Mouse (Mus musculus) sigmoid colon, adult 10 weeks (tissue): ENCODE results near the gene Tesk2. TPM values are rescaled to one million over a fixed set of nuclear protein-coding genes. Genes with fewer than 3 reads are reported as not detected.

ENCODE experiments used
- polyA plus RNA-seq: library from polyadenylated mRNA; stranded (reverse); fragments of 350-450 nt; fragmentation: Illumina TruSeq; extraction: RNeasy Lipid Tissue Mini Kit (QIAGEN cat#74804); gene quantifications from one replicate; pipeline ENCODE4 v1.2.3, GENCODE M21; 2014; ENCODE audit warnings: low read depth, low replicate concordance

The Tesk2 gene
- polyA plus RNA-seq: 11.3 TPM

GRCm38 (mm10) chr4:116720343-116721097 lies at the start of gene Tesk2:
Gene Tesk2, plus strand, starts transcription at chr4:116720948.

GRCm38 (mm10) chr4:116685402-116686061 lies 35.2 kb upstream of the Tesk2 start, which contains the start of gene Prdx1:
Gene Prdx1, plus strand, starts transcription at chr4:116685544.

GRCm38 (mm10) chr4:116708201-116708764 lies 12.5 kb upstream of the Tesk2 start, which contains the start of the genes Mmachc and Ccdc163:
Gene Mmachc, minus strand, starts transcription at chr4:116708406.
Gene Ccdc163, plus strand, starts transcription at chr4:116708509.

GRCm38 (mm10) chr4:116807197-116808129 lies 86.7 kb downstream of the Tesk2 start, which contains the start of the genes Toe1 and Mutyh:
Gene Toe1, minus strand, starts transcription at chr4:116807640.
Gene Mutyh, plus strand, starts transcription at chr4:116807723.

GRCm38 (mm10) chr4:116821694-116822016 lies 100.9 kb downstream of the Tesk2 start, which contains the start of gene Hpdl:
Gene Hpdl, minus strand, starts transcription at chr4:116821707.

Other genes with a start within 250 kb of the Tesk2 start
- gene Ipp, start 213.4 kb upstream of the Tesk2 start, polyA plus RNA-seq: 23.9 TPM
- 95.2 TPM for gene Tmem69, start 165.0 kb upstream of the Tesk2 start, polyA plus RNA-seq
- gene Gpbp1l1, start 163.3 kb upstream of the Tesk2 start, polyA plus RNA-seq: 189 TPM
- 9.0 TPM for gene Ccdc17, start 124.3 kb upstream of the Tesk2 start, polyA plus RNA-seq
- 110 TPM for gene Nasp, start 93.0 kb upstream of the Tesk2 start, polyA plus RNA-seq
- gene Akr1a1, start 69.3 kb upstream of the Tesk2 start, polyA plus RNA-seq: 479 TPM
- 2,194 TPM for gene Prdx1, start 35.4 kb upstream of the Tesk2 start, polyA plus RNA-seq
- gene Mmachc, start 12.5 kb upstream of the Tesk2 start, polyA plus RNA-seq: 26.6 TPM
- 26.6 TPM for gene Ccdc163, start 12.4 kb upstream of the Tesk2 start, polyA plus RNA-seq
- 5.1 TPM for gene Toe1, start 86.7 kb downstream of the Tesk2 start, polyA plus RNA-seq
- 1.6 TPM for gene Mutyh, start 86.8 kb downstream of the Tesk2 start, polyA plus RNA-seq
- gene Hpdl, start 100.8 kb downstream of the Tesk2 start, polyA plus RNA-seq: 0.57 TPM
- 2.4 TPM for gene Zswim5, start 156.4 kb downstream of the Tesk2 start, polyA plus RNA-seq